Mouse (Mus musculus) megakaryocyte, adult 5-6 weeks (primary cell): Measurements from ENCODE around the gene Unc13d. TPM values are rescaled to one million over a fixed set of nuclear protein-coding genes. Genes with fewer than 3 reads are reported as not detected.
A peak's percentile ranks its signal among the peaks of the same experiment; 100 is the strongest.

Experiments used
- ATAC-seq: 2 replicates; pipeline ENCODE4 v1.8.0; 2016; ENCODE audit warnings: mild to moderate bottlenecking, inconsistent platforms; ENCODE audit not compliant: poor library complexity, severe bottlenecking
- total RNA-seq, 2 experiments: library from RNA; stranded (forward) in 1 of 2; stranded (reverse) in 1 of 2; fragments of 153-499, 151-499 nt in 1 of 2; fragments of 221-1000, 200-1000 nt in 1 of 2; gene quantifications; 2 replicates each; pipeline versions ENCODE4 v1.2.3 to v1.2.4; 2015 to 2017

The Unc13d gene
- total RNA-seq, 2 experiments from 2014 or later, result 18.2 to 26.7 TPM

DNA sequence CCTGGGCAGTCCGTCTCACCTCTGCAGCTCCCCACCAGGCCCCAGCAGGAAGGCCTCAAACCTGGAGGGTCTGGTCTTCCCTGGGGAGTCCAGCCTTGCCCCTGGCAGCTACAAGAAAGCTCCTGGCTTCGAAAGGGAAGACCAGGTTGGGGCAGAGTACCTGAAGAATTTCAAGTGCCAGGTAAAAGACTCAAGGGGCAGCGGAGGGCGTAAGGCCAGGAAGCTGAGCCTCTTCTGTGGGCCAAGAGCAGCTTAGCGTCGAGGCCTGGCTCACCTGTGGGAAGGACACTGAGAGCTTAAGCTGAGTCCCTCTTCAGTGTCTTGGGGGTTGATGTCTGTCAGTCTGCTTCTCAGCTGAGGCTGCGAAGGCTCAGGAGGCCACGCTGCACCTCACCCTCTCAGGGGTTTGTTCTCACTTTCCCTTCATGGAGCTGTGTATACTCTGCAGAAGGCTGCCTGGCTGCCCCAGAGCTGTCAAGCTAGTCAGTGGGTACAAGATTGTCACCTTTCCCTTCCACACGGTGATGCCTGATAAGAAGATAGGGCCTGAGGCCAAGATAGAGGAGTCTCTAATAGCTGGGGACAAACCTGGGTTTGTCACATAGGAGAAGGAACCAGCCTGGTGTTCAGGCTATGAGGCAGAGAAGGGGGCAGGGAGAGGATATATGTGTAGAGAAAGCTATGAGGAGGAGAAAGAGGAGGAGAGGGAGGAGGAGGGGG, 24.1 kb downstream of the Unc13d start:
- no peak for ATAC-seq

DNA sequence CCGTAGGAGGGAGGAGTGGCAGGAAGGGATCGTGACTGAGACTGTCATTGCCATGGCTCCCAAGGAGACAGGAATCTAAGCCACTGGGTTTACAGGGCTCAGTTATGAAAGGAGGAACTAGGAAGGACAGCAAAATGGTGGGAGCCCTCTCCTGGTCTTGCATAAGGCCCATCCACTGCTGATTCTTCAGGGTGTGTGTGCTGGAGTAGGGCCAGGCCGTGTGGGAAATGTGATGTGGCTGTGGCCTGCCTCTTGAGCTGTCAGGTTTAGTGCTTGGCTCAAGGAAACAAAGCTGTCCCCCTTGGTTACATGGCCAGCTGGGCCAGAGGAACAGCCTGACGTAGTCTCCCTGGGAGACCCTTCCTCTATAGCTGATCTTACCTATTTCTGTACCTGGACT, 27.6 kb downstream of the Unc13d start:
- ATAC-seq, result no peak

DNA sequence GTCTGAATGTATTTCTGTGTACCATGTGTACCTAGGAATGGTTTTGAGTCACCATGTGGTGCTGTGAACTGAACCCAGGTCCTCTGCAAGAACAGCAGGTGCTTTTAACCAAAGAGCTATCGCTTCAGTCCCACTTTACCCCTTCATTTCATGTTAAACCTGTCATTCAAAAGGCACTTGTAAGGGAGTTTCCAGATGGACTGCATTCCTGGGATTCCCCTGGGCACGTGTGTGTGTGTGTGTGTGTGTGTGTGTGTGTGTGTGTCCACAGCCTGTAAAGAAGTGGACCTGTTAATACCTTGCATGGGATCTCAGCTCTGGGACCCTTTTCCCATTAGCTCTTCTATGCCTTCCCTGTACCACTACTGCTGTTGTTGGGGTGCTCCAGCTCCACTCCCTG, 28.2 kb downstream of the Unc13d start:
- no peak for ATAC-seq

DNA sequence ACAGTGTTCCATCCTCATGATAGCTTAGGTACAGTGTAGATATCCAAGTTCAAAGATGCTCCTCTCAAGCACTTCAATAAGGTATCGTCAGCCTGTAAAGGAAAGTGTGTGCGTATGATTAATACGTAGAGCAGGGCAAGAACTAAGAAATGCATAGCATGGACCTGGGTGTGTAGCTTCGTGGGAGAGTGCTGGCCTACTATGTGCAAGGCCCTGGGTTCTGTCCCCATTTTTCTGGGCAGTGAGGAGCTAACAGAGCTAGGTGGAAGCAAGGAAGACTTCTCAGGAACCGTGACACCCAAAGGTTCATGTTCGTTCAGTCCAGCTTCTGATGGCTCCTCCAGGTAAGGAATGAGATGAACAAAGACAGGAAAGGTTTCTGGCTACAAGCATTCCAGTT, 32.6 kb downstream of the Unc13d start:
- no peak for ATAC-seq

DNA sequence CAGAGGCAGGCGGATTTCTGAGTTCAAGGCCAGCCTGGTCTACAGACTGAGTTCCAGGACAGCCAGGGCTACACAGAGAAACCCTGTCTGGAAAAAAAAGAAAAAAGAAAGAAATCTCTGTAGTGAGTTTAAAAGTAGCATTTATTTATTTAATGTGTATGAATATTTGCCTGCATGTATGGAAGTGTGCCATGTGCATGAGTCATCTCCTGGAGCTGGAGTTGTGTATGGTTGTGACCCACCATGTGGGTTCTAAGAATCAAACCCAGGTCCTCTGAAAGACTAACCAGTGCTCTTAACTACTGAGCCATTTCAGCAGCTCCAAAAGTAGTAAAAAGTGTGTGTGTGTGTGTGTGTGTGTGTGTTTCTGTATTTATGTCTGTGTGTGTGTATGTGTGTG, 34.5 kb downstream of the Unc13d start:
- no peak for ATAC-seq

DNA sequence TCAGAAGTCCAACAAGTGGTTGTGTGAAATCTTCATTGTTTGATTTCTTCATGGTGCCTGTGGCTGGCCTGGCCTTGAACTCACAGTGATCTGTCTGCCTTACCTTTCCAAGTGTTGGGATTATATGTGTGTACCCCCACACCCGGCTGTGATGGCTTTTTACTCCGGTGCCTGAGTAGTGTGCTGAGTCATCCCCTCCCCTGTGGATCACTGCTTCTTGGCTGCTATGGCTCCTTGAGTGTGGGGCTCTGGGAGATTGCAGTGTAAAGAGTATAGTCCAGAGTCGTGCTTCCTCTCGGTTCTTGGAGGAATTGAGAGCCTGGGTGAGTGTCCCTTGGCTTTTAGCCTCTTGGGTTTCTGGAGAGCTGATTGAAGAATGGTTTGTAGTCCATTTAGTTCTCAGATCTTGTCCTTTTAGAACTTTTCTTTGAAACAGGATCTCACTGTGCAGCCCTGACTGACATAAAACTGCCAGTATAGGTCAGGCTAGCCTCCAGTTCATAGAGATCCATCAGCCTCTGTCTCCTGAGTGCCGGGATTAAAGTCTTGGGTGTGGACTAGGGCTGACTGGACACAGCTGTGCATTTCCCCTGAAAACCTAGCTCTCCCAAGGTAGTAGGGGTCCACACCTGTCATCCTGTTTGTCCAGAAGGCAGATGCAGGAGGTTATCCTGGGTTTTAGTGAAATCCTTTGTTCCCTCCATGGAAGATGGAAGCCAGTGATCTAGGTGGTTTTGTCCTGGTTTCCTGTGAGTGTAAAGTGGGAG, 35.2 kb downstream of the Unc13d start:
- no peak for ATAC-seq

DNA sequence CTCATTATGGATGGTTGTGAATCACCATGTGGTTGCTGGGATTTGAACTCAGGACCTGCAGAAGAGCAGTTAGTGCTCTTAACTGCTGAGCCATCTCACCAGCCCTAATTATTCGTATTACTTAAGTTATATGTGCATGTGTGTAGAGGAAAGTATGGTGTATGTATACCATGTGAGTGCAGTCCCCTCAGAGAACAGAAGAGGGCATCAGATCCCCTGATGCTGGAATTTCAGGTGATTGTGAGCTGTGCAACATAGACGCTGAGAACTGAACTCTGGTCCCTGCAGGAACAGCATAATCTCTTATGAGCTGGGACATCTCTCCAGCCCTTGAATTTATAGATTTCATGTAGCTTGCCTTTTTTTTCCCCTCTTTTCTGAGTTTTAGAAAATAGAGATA, 35.9 kb downstream of the Unc13d start:
- no peak for ATAC-seq

DNA sequence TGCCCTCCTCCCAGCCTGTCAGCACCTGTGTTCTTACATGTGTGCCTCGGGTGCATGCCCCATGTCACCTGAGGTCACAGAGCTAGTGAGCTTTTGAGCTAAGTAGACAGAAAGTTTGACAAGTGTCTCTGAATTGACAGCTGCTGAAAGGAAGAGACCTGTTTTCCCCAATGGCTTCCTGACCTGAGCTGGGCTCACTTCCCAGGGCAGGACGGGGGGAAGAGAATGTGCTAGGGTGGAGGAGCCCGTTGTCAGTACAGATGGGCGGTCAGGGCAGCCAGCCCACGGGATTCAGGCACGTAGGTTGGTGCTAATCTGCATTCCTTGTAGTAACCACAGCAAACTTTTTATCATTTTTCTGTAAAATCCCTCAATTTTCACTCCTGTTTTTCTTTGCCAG, 37.2 kb downstream of the Unc13d start:
- ATAC-seq, result no peak

DNA sequence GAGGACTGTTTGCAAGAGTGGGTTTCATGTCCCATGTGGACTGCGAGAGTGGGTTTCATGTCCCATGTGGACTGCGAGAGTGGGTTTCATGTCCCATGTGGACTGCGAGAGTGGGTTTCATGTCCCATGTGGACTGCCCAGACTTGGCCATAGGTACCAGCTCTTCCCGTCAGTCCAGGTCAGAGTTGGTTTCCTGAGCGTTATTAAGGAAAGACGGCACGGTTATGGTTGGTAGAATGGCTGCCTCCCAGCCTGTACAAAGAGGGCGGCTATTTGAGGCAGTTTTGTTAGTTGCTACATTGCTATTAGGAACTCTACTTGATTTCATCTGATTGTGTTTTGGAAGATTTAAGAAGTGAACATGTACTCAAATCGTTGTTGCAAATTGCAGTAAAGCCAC, 39.9 kb downstream of the Unc13d start:
- ATAC-seq, result no peak

DNA sequence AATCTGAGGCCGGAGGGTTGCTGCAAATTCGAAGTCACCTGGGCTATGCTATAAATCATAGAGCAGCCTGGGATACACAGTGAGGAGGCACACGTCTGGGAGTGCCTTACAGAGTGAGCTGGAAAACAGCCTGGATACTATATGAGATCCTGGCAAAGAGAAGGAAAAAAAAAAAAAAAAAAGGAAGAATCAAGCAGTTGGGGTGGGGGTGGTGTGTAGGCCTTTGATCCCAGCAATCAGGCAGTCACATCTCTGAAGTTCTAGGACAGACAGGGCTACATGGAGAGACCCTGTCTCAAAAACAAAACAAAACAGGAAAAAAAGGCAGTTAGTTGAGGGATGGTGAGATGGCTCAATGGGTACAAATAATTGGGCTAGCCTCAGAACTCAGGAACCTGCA, 41.1 kb downstream of the Unc13d start:
- ATAC-seq, result no peak

DNA sequence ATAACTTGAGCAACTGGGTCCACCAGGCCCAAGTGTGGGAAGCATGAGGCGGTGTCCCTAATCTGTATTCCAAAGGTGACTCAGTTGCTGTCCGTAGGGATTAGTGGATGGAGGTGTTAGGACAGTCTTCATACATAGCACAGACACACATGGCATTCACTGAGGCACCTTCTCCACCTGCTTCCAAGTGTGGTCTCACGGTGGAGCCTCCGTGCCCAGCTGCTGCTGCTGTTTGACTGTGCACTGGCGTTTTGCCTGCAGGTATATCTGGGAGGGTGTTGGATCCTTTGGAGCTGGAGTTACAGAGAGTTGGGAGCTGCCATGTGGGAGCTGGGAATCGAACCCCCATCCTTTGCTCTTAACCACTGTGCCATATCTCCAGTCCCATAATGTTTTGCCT, 43.2 kb downstream of the Unc13d start:
- no peak for ATAC-seq

DNA sequence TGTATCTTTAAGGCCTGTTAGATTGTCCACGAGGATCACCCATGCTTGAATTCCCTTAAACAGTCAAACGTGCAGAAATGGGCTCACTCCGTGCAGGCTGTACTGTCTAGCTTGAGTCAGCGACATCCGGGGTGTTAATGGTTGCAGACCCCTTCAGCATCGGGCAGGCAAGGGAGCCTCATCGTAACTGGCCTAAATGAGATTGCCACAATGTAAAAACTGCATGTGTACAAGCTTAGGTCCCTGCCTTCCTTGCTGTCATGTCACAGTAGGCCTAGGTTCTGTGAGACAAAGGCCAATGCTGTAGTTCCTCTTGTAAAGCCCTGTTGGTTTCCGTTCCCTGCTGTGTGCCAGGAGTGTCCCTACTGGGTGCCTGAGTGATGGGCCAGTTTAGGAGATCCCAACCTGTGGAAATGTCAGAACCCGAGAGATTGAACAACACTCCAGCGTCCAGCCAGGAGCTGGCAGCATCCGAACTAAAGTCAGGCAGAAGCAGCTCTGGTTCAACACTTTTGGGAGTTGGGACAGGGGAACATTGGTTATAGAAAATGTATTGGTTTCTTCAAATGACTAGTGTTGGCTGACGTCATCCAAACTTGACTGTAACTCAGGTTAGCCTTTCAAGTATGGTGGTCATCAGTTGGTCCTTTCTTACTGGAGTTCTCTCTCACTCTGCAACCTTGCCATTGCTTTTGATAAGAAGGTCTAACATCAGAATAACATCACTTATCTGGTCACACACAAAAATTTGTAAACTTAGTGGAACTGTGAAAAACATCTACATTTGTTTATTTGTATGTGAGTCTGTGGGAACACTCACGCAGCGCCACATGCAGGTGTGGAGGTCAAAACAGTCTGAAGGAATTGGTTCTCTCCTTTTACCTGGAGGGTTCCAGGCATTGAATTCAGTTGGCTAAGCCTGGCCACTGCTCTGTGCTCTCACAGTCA, 46.6 kb downstream of the Unc13d start:
- peak; percentile 47 for ATAC-seq

DNA sequence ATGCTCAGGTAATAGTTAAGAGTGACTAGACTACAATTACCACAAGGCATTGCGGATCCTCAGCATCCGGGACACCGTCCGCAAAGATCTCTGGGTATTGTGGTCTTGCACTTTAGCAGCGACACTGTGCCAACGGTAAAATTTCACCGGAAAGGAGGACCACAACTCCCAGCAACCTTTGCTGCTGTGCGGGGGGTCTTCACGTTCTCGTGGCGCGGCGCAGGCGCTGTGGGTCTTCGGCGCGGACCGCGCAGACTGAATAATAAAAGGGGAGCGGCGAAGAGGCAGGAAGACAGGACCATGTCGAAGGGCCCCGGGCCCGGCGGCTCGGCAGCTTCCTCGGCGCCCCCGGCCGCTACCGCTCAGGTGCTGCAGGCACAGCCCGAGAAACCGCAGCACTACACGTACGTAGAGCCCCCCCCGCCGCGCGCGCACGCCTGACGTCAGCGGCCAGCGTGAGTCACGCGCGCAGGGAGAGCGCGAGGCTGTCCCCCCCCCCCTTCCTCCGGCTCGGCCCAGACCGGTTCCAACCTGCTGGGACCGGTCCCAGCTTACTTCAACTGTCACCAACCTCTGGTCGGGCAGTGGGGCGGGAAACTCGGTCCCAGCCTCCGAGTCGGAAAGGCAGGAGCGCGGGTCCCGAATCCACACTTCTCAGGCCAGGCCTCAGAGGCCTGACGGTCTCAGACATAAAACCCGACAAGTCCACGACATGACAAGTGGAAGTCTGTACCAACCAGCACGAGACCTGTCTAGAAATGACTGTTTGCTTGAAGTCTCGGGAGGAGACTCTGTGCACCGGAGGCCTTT, 47.5 kb downstream of the Unc13d start, which contains the start of gene Unk:
Gene Unk (plus strand): TSS at position 235 of the 810 bp plus-strand sequence.
- peak; percentile 85 for ATAC-seq

DNA sequence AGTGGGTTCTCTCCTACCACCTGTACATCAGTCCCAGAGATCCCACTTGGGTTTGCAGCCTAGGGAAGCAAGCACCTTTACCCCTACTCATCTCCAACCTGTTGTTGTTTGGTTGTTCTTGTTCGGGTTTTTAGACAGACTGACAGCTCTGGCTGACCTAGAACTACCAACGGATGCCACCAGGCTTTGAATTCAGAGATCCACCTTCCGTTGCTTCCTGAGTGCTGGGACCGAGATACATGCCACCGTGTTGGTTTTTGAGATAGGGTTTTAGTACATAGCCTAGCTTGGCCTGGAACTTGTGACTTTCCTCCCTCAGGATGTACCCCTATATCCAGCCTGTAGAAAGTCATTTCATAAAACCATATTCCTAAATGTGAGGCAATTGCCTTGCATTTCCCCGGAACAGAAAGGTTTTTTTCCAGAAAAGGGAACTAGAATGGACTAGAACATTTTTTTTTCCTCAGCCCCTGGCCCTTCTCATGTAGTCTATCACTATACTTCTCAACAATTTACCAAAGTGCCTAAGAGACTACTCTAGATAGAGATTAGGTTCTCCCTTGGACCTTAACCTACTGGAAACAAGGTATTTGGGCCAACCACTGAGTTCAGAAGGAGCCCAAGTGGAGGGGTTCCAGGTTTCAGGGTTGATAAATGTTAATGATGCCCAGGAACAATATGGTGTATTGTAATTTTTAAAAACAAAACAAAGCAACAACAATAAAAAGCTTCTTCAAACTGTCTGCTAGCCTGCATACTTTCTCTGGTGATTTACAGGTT, 48.5 kb downstream of the Unc13d start:
- no peak for ATAC-seq

DNA sequence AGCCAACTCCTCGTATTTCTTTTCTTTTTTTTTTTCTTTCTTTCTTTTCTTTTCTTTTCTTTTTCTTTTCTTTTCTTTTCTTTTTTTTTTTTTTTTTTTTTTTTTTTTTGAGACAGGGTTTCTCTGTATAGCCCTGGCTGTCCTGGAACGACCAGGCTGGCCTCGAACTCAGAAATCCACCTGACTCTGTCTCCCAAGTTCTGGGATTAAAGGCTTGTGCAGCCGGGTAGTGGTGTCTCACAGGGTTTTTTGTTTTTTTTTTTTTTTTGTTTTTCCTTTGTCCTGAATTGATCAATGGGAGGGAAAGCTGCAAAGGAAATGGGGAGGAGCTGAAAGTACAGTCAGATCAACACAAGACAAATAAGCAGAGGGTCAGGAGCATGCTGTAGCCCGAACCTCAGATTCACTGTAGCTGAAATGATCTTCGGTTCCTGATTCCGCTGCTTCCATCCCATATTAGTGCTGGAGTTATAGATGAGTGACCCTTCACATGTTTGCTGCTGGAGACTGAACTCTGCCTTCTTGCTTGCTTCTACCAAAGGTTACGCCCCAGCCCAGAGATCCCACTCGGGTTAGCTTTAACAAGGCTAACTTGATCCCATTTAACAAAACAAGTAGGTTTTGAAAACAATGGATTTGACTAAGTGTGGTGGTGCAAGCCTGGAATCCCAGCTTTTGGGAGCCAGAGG, 49.4 kb downstream of the Unc13d start:
- no peak for ATAC-seq

DNA sequence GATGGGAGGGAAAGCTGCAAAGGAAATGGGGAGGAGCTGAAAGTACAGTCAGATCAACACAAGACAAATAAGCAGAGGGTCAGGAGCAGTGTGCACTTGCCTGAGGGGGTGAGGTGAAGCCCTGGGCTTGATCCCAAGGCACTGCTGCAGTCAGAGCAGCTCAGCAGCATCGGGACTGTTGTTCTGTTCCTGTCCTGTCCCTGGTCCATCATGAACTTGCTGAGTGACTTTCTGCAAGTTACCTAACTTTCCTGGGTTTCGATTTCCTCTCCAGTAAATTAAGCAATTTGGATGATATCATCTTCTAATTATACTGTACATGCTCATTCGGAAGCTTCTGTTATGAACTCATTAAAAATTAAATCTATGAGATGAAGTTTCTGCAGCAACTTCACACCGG, 50.0 kb downstream of the Unc13d start, which contains the start of gene H3f3b:
Gene H3f3b (minus strand): TSS at position 207 of the 400 bp plus-strand sequence.
- ATAC-seq, result no peak

DNA sequence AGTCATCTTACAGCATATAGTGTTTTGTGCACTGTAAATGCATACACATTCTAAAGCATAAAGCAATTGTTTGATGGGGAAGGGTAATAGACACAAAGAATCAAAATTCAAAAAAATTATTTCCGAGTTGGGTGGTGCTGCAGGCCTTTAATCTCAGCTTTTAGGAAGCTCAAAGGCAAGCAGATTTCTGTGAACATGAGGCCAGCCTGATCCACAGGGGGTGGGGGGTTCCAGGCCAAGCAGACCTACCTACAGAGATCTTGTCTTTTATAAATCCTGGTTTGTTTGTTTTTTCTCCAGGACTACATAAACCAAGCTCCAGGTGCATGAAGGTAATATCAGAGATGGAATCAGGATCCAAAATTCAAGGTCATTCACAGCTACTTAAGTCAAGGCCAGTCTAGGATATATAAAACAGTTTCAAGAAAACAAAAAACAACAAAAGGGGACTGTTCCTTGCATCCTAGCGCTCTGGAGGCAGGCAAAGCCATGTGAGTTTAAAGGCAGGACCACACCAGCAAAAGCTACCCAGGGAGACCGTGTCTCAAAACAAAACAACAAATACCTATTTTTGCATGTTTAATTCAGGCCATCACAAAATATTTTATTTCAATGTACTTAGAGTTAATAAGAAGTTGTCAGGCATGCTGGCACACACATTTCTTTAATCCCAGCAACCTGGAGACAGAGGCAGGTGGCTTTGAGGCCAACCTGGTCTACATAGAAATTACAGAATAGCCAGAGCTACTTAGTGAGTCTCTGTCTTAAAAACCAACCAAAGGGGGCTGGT, 52.5 kb downstream of the Unc13d start:
- ATAC-seq, result no peak

DNA sequence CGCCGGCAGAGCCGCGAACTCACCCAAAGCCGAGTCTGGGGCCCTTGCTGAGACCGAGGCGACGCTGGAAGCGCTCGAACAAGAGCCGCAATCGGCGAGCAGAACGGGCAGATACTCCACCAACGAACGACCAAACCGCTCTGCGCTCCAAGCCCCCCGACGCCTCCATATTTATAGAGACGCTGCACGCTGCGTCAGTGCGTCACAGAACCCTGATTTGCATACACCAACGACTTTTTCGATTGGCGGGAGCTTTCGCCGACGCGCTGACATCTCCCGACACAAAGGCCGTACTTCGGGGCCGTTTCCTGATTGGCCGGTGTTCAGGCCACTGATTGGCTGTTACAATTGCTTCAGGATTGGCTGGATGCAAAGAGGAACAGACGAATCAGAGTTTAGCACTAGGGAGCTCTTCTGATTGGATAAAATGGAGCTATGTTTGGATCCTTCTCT, 53.4 kb downstream of the Unc13d start:
- peak; percentile 77 for ATAC-seq
